Mouse (Mus musculus) heart, embryonic 11.5 days (tissue): ENCODE results near the gene Ap1b1. TPM values are rescaled to one million over a fixed set of nuclear protein-coding genes. Genes with fewer than 3 reads are reported as not detected.

Source experiments
- ATAC-seq: fragments of 200-750 bp; cut with Nextera tagmentation; replicated peaks from 2 replicates; pipeline ENCODE4 v1.8.0; 2017; ENCODE audit warnings: moderate library complexity; ENCODE audit not compliant: insufficient number of reproducible peaks, low FRiP score, low TSS enrichment
- H3K27ac ChIP-seq: fragments of 300-500 bp; sonication (generic); 2 replicates; pipeline ENCODE4 v1.5.1; 2014; ENCODE audit warnings: mild to moderate bottlenecking, low read depth, low read length
- H3K27me3 ChIP-seq: fragments of 300-500 bp; sonication (generic); 2 replicates; pipeline ENCODE4 v1.6.1; 2014; ENCODE audit warnings: mild to moderate bottlenecking, low read length, mixed read lengths; ENCODE audit not compliant: control insufficient read depth, insufficient read depth
- H3K36me3 ChIP-seq: fragments of 300-500 bp; sonication (generic); 2 replicates; pipeline ENCODE4 v1.6.1; 2014; ENCODE audit warnings: mild to moderate bottlenecking, low read length, moderate library complexity, mixed read lengths; ENCODE audit not compliant: control insufficient read depth, insufficient read depth
- H3K4me1 ChIP-seq: fragments of 300-500 bp; sonication (generic); 2 replicates; pipeline ENCODE4 v1.6.1; 2014; ENCODE audit warnings: low read length; ENCODE audit not compliant: control insufficient read depth, insufficient read depth
- H3K4me2 ChIP-seq: fragments of 300-500 bp; sonication (generic); 2 replicates; pipeline ENCODE4 v1.6.1; 2014; ENCODE audit warnings: mild to moderate bottlenecking, moderate library complexity
- H3K4me3 ChIP-seq: fragments of 300-500 bp; sonication (generic); 2 replicates; pipeline ENCODE4 v1.5.1; 2014; ENCODE audit warnings: low read depth, low read length
- H3K9ac ChIP-seq: fragments of 300-500 bp; sonication (generic); 2 replicates; pipeline ENCODE4 v1.6.1; 2014; ENCODE audit warnings: mild to moderate bottlenecking, low read depth, low read length, moderate library complexity
- H3K9me3 ChIP-seq: fragments of 300-500 bp; sonication (generic); replicated peaks from 2 replicates; pipeline ENCODE4 v1.6.1; 2016; ENCODE audit warnings: low read length; ENCODE audit not compliant: control insufficient read depth
- WGBS: fragments of 180-500 bp; shearing (Covaris S2); extraction: QIAGEN DNeasy Blood & Tissue Kit; methylation state at CpG from one replicate; pipeline ENCODE4 v1.1.7; 2014; ENCODE audit not compliant: insufficient replicate concordance; 5-methylcytosine and 5-hydroxymethylcytosine counted together
- polyA plus RNA-seq: library from polyadenylated mRNA; unstranded; fragments of >200 nt; fragmentation: Nextera tagmentation; extraction: Ambion mirVana; gene quantifications from 2 replicates; pipeline ENCODE4 v1.2.1, GENCODE M21; 2014

Gene Ap1b1
- polyA plus RNA-seq, 1 experiment from 2014 or later = 47.6 TPM

DNA sequence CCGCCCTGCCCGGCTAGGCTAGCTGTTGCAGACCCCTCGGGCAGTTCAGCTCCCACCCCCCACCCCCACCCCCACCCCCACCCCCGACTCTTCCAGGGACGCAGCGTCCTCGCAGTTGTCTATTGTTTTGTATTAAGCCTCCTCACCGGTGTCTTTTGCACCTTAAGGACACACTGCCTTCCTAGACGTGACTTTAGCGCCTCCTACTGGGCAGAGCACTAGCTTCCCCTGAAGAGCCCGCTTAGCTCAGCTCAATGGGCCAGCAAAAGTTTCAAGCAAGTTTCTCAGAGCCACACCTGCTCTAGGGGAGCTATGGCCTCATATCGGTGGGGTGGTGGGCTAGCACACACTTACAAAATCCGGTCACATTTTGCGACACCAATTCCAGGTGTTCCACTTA, 11.0 kb upstream of the Ap1b1 start:
- Histone ChIP-seq H3K4me1 (no peaks in the 10 kb centered on the region), H3K27ac (no peak overlapping the region), H3K4me3 (no peak overlapping the region), H3K9ac (no peak overlapping the region), H3K4me2 (peak overlapping the region; percentile 45), H3K36me3 (no peaks in the 10 kb centered on the region), H3K9me3 (no peaks in the 10 kb centered on the region), H3K27me3 (no peaks in the 10 kb centered on the region)
- no peak for ATAC-seq
- 5% methylated on average over 14 of the region's 14 CpGs for WGBS

DNA sequence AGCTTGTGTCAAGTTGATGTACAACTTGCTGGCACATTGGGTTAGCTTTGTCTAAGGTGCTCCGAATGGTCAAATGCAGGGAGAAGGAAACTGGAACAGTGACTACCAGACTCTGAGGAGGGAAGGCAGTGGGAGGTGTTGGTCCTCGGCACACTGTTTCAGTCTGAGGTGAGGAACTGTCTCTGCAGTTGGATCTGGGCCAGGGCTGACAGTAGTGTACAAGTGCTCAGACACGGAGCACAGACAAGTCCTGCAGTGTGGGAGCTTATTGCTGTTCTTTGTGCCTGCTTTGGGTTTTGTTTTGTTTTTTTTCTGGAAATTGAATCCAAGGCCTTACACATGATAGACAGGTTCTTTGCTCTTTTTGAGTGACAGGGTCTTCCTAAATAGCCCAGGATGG, 3.6 kb upstream of the Ap1b1 start:
- H3K27ac ChIP-seq = no peak overlapping the region
- H3K27me3 ChIP-seq = no peaks in the 10 kb centered on the region
- no peak overlapping the region for H3K4me2 ChIP-seq
- H3K4me1 ChIP-seq = peaks cover 6% of the 10 kb centered on the region
- H3K9me3 ChIP-seq = no peaks in the 10 kb centered on the region
- no peak overlapping the region for H3K9ac ChIP-seq
- no peak for ATAC-seq
- H3K4me3 ChIP-seq = no peak overlapping the region
- 66% methylated on average over 3 of the region's 3 CpGs for WGBS
- no peaks in the 10 kb centered on the region for H3K36me3 ChIP-seq

DNA sequence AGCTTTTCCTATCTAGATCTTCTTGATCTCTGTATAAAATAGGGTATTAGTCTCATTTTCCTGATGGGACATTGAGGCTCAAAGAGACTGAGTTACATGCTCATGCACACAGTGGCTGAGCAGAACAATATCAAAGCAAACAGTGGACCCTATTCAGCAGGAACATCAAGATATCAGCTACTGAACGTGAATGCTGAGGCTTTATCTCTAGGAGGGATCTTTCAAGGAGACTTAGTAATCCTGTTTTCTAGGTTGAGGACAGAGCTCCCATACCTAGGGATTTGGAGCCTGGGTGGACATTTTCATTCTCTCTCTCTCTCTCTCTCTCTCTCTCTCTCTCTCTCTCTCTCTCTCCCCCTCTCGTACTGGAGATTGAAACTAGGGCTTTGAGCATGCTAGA, 3.1 kb upstream of the Ap1b1 start:
- Histone ChIP-seq H3K4me2 (no peak overlapping the region; the same call in 1 of the 2 replicates), H3K9ac (no peak overlapping the region), H3K4me1 (peaks cover 6% of the 10 kb centered on the region), H3K9me3 (no peaks in the 10 kb centered on the region), H3K36me3 (no peaks in the 10 kb centered on the region), H3K4me3 (no peak overlapping the region), H3K27me3 (no peaks in the 10 kb centered on the region), H3K27ac (no peak overlapping the region)
- 45% methylated on average over 2 of the region's 2 CpGs for WGBS
- ATAC-seq = no peak

DNA sequence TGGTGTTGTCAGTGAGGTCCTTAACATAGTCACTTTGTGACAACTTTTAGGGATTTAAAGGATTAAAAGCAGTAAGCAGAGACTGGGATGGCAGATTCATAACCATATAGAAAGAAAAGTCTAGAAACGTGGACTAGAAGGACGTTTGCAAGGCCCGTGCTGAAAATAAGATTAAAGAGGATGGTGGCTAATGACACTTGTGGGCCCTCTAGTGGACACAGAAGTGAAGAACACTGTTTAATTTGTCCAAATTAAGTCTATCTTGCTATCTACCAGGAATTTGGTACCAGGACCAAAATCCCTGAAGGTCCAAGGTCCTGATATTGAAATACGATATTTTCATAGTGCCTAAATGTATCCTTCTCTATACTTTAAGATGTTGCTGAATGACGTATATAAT, 2.4 kb upstream of the Ap1b1 start:
- Histone ChIP-seq H3K27ac (no peak overlapping the region), H3K4me1 (peaks cover 6% of the 10 kb centered on the region), H3K9ac (no peak overlapping the region), H3K27me3 (no peaks in the 10 kb centered on the region), H3K4me2 (peak overlapping the region; percentile 49), H3K4me3 (peak overlapping the region; percentile 8; the same call in 1 of the 2 replicates), H3K9me3 (no peaks in the 10 kb centered on the region), H3K36me3 (no peaks in the 10 kb centered on the region)
- no peak for ATAC-seq
- WGBS = 4% methylated on average over 5 of the region's 5 CpGs

DNA sequence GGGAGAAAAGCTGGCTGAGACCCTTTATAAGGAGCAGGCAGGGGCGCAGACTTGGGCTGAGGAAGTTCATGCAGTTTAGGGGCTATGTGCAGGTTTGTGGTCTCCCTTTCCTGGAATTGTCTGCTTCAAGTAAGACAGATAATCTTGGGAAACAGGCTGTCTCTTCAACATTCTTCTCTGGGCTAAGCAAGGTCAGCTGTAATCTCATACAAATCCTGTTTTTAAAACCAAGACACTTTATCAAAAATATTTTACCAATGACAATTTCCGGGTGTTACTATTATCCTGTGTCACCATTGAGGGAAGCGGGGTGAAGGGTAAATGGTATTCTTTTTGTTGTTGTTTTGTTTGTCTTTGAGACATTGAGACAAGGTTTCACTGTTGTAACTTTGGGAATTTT, 1.8 kb upstream of the Ap1b1 start:
- Histone ChIP-seq H3K27me3 (no peaks in the 10 kb centered on the region), H3K9ac (no peak overlapping the region), H3K4me1 (peaks cover 6% of the 10 kb centered on the region), H3K27ac (no peak overlapping the region), H3K36me3 (no peaks in the 10 kb centered on the region), H3K4me3 (no peak overlapping the region), H3K9me3 (no peaks in the 10 kb centered on the region), H3K4me2 (no peak overlapping the region)
- ATAC-seq = no peak
- WGBS = 55% methylated on average over 3 of the region's 3 CpGs

DNA sequence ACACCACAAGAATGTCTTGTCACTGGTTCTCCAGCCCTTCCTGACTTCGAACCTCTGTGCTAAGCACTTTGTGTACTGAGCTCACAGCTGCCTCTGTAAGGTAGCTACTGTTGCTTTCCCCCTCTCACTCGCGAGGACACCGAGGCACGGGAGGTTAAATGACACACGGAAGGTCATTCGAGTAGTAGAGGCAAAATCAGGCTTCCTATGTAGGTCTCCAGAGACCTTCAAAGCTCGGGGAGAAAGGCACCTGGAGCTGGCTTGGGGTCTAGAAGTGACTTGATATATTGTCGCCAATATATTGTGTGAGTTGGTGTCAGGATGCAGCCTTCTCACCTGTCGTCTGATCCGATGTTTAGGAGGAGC, 846 bp downstream of the Ap1b1 start:
- Histone ChIP-seq H3K4me1 (peaks cover 6% of the 10 kb centered on the region), H3K36me3 (no peaks in the 10 kb centered on the region), H3K27me3 (no peaks in the 10 kb centered on the region), H3K4me3 (peak overlapping the region; percentile 90), H3K27ac (no peak overlapping the region), H3K9ac (peak overlapping the region; percentile 80), H3K4me2 (peak overlapping the region; percentile 76), H3K9me3 (no peaks in the 10 kb centered on the region)
- ATAC-seq = no peak
- 56% methylated on average over 11 of the region's 11 CpGs for WGBS

DNA sequence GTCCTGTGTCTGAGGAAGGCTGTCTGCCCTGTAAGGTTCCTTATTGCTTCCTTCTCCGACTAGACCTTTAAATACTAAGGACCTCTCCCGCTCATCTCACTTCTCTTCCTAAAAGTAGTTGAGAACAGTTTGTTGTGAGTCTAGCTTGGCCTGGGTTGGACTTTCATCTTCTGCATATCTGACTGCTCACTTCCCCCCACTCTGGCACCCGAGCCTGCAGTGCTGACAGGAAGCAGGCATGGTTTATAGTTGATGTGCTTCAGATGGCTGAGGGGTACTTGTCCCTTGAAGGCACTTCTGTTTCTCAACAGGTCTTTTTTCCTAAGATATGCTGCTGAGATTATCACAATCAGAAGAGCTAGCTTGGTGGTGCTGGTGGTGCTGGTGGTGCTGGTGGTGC, 2.6 kb downstream of the Ap1b1 start:
- Histone ChIP-seq H3K4me2 (no peak overlapping the region), H3K27me3 (no peaks in the 10 kb centered on the region), H3K9me3 (no peaks in the 10 kb centered on the region), H3K27ac (no peak overlapping the region), H3K4me1 (peaks cover 6% of the 10 kb centered on the region), H3K36me3 (no peaks in the 10 kb centered on the region), H3K9ac (no peak overlapping the region), H3K4me3 (no peak overlapping the region)
- 49% methylated on average over 3 of the region's 3 CpGs for WGBS
- ATAC-seq = no peak

DNA sequence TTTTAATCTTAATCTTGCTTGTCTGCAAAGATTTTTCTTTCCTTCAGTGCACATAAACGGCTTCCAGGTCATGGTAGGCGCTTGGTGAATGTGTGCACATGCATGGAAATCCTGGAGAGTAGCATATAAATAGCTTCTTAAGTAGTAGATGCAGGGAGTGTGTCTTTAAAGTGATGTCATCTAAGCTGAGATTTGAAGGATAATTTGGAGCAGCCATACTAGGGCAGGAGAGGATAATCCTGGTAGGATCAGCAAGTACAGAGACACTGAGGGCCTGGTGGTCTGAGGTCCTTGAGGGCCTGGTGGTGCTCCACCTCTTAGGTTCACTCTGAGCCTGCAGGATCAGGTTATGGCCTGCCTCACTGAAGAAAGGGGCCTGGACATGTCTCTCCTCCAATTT, 5.8 kb downstream of the Ap1b1 start:
- Histone ChIP-seq H3K4me3 (no peak overlapping the region), H3K4me2 (no peak overlapping the region), H3K27me3 (no peaks in the 10 kb centered on the region), H3K36me3 (no peaks in the 10 kb centered on the region), H3K9ac (no peak overlapping the region), H3K27ac (no peak overlapping the region), H3K4me1 (peaks cover 4% of the 10 kb centered on the region), H3K9me3 (no peaks in the 10 kb centered on the region)
- 87% methylated on average over 2 of the region's 2 CpGs for WGBS
- no peak for ATAC-seq

DNA sequence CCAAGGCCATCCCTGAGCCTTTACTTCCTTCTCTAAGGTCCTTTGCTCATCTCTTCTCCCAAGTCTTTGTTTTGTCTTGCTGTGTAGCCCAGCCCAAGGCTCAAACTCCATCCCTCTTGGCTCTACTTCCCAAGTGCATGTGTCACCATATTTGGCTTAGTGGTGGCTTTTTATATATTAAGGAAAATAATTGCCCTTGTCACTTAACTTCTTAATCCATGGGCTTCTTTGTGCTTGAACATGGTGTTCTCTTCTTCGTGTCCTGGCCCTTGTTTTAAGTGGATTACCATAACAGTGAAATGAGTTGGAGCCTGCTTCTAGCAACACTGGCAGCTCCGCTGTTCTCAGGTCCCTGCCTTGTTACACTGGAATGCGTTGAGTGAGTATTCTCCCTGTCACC, 9.1 kb downstream of the Ap1b1 start:
- WGBS = 95% methylated on average over 3 of the region's 3 CpGs
- H3K36me3 ChIP-seq = no peaks in the 10 kb centered on the region
- ATAC-seq = no peak
- H3K27ac ChIP-seq = no peak overlapping the region
- no peak overlapping the region for H3K4me3 ChIP-seq
- H3K4me1 ChIP-seq = peaks cover 7% of the 10 kb centered on the region; the same call in 1 of the 2 replicates
- no peaks in the 10 kb centered on the region for H3K9me3 ChIP-seq
- no peak overlapping the region for H3K4me2 ChIP-seq
- no peak overlapping the region for H3K9ac ChIP-seq
- no peaks in the 10 kb centered on the region for H3K27me3 ChIP-seq
